Comparison of ENCODE assay signal across 14 mouse cellular contexts in the genomic region with DNA sequence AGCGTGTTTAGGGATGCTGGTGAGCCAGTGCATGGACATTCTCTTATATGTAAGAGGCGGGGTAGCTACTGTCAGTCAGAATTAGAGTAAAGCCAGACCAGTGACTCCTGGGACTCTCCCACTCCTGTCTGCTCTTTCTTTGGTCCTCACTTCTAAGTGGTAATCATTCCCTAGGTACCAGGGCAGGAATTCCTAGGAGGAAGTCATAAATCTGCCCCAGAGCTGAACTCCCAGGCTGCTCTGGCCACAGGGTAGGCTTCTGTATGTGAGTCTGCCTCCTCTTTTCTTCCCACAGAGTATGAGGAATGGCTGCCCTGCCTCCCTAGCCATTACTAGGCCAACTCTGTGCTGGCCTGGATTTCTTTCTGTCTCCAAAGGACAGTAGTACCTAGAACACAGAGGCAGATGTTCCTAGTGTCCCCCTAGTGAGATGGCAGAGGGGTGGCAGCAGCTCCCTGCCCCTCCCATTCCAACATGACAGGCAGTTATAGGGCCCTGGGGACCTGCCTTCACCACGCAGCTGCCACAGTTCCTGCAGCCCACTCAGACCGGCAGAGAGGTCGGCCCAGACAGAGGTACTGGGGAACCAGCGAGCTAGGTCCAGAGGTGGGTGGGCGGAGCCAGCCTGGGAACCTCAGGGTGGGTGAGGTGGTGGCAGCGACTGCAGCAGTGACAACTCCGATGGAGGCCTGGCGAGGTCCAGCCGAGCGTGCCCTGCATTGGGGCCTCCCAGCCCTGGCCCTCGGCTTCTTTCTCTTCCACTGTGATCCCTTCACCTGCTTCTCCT. TPM values are rescaled to one million over a fixed set of nuclear protein-coding genes. Genes with fewer than 3 reads are reported as not detected.
DNase-seq lines count a peak whose midpoint lies in the region; ATAC-seq lines count a peak whose summit lies in the region.
"Had no signal": no experiment of that assay in that cellular context is flagged by ENCODE, and none has a peak within 500 bp of the region (broad histone marks: within the 10 kb centered on the region; RNA-seq: fewer than 3 reads in every experiment).

No protein-coding gene starts in this region.

- no peaks in the 10 kb centered on the region for H3K9me3 ChIP-seq in hindbrain, embryonic 11.5 days (ENCODE audit: control insufficient read depth, low read length)
- no peaks in the 10 kb centered on the region for H3K9me3 ChIP-seq in hindbrain, embryonic 16.5 days (ENCODE audit: control insufficient read depth, low read length)
- H3K9me3 ChIP-seq in neural tube, embryonic 11.5 days (ENCODE audit: control insufficient read depth, low read length), result no peaks in the 10 kb centered on the region
- no peaks in the 10 kb centered on the region for H3K9me3 ChIP-seq in neural tube, embryonic 15.5 days (replicated peaks)
- H3K9me3 ChIP-seq in limb, embryonic 12.5 days, result no peaks in the 10 kb centered on the region
- H3K9me3 ChIP-seq: liver, embryonic 12.5 days had no signal

- H3K4me3 ChIP-seq in hindbrain, embryonic 11.5 days (ENCODE audit: low read depth, low read length), result no peak overlapping the region
- H3K4me3 ChIP-seq in hindbrain, embryonic 16.5 days (ENCODE audit: low read length), result no peak overlapping the region
- H3K4me3 ChIP-seq in neural tube, embryonic 11.5 days (ENCODE audit: low read depth, low read length), result no peak overlapping the region
- H3K4me3 ChIP-seq in neural tube, embryonic 15.5 days (replicated peaks), result no peak overlapping the region
- H3K4me3 ChIP-seq in limb, embryonic 12.5 days (replicated peaks), result no peak overlapping the region
- H3K4me3 ChIP-seq: liver, embryonic 12.5 days had no signal

- WGBS in hindbrain, embryonic 11.5 days, result 35% methylated on average over 13 of the region's 13 CpGs
- WGBS in hindbrain, embryonic 16.5 days, result 35% methylated on average over 12 of the region's 13 CpGs
- 27% methylated on average over 13 of the region's 13 CpGs for WGBS in neural tube, embryonic 11.5 days
- 41% methylated on average over 12 of the region's 13 CpGs for WGBS in neural tube, embryonic 15.5 days
- WGBS in limb, embryonic 12.5 days, result 19% methylated on average over 13 of the region's 13 CpGs

- H3K4me2 ChIP-seq in hindbrain, embryonic 11.5 days (replicated peaks; ENCODE audit: low read depth, low read length), result peak overlapping the region; percentile 17; the same call in 1 of the 2 replicates
- H3K4me2 ChIP-seq in hindbrain, embryonic 16.5 days (ENCODE audit: low read length), result no peak overlapping the region
- H3K4me2 ChIP-seq in neural tube, embryonic 11.5 days (ENCODE audit: low read depth), result no peak overlapping the region
- no peak overlapping the region for H3K4me2 ChIP-seq in neural tube, embryonic 15.5 days
- peak overlapping the region; percentile 35; the same call in 1 of the 2 replicates for H3K4me2 ChIP-seq in limb, embryonic 12.5 days
- H3K4me2 ChIP-seq: liver, embryonic 12.5 days had no signal

- no peaks in the 10 kb centered on the region for H3K27me3 ChIP-seq in hindbrain, embryonic 11.5 days (ENCODE audit: control insufficient read depth, insufficient read depth, low read length)
- H3K27me3 ChIP-seq in hindbrain, embryonic 16.5 days (replicated peaks; ENCODE audit: control insufficient read depth, insufficient read depth, low read length), result no peaks in the 10 kb centered on the region
- H3K27me3 ChIP-seq in neural tube, embryonic 11.5 days (ENCODE audit: control insufficient read depth, insufficient read depth, low read length), result 0 out of 2 replicates have a peak, but pooled peaks cover 2% of the 10 kb centered on the region
- 0 out of 2 replicates have a peak, but pooled peaks cover 5% of the 10 kb centered on the region for H3K27me3 ChIP-seq in neural tube, embryonic 15.5 days (replicated peaks)
- peaks cover 57% of the 10 kb centered on the region for H3K27me3 ChIP-seq in limb, embryonic 12.5 days

- H3K27ac ChIP-seq in hindbrain, embryonic 11.5 days (ENCODE audit: low read depth, low read length), result no peak overlapping the region
- no peak overlapping the region for H3K27ac ChIP-seq in hindbrain, embryonic 16.5 days (ENCODE audit: low read depth, low read length)
- no peak overlapping the region for H3K27ac ChIP-seq in neural tube, embryonic 11.5 days (ENCODE audit: low read depth, low read length)
- H3K27ac ChIP-seq in neural tube, embryonic 15.5 days (replicated peaks), result no peak overlapping the region
- no peak overlapping the region for H3K27ac ChIP-seq in limb, embryonic 12.5 days
- H3K27ac ChIP-seq: liver, embryonic 12.5 days; stomach, postnatal 0 days had no signal

- H3K4me1 ChIP-seq in hindbrain, embryonic 11.5 days (replicated peaks; ENCODE audit: control insufficient read depth, insufficient read depth, low read length), result peaks cover 19% of the 10 kb centered on the region; the same call in 1 of the 2 replicates
- peaks cover 4% of the 10 kb centered on the region for H3K4me1 ChIP-seq in hindbrain, embryonic 16.5 days (ENCODE audit: control insufficient read depth, insufficient read depth, low read depth, low read length)
- H3K4me1 ChIP-seq in neural tube, embryonic 11.5 days (ENCODE audit: control insufficient read depth, insufficient read depth, low read length), result peaks cover 31% of the 10 kb centered on the region
- peaks cover 43% of the 10 kb centered on the region for H3K4me1 ChIP-seq in neural tube, embryonic 15.5 days
- H3K4me1 ChIP-seq in limb, embryonic 12.5 days (replicated peaks), result peaks cover 56% of the 10 kb centered on the region

- intact Hi-C loops in gastrocnemius, postnatal 36 days (cut with DNase I), result no loop called here

- H3K36me3 ChIP-seq in hindbrain, embryonic 11.5 days (ENCODE audit: control insufficient read depth, insufficient read depth, low read length), result no peaks in the 10 kb centered on the region
- H3K36me3 ChIP-seq in hindbrain, embryonic 16.5 days (ENCODE audit: control insufficient read depth, insufficient read depth, low read length), result no peaks in the 10 kb centered on the region; the same call in 1 of the 2 replicates
- H3K36me3 ChIP-seq in neural tube, embryonic 11.5 days (ENCODE audit: control insufficient read depth, insufficient read depth, low read length), result no peaks in the 10 kb centered on the region
- H3K36me3 ChIP-seq in neural tube, embryonic 15.5 days, result peaks cover 10% of the 10 kb centered on the region; the same call in 1 of the 2 replicates
- H3K36me3 ChIP-seq in limb, embryonic 12.5 days, result no peaks in the 10 kb centered on the region
- H3K36me3 ChIP-seq: liver, embryonic 12.5 days had no signal

- ATAC-seq in hindbrain, embryonic 11.5 days (ENCODE audit: low FRiP score), result peak; percentile 25; the same call in 1 of the 2 replicates
- ATAC-seq in hindbrain, embryonic 16.5 days, result no peak
- ATAC-seq in neural tube, embryonic 11.5 days (ENCODE audit: insufficient read depth, low FRiP score, low TSS enrichment), result no peak
- ATAC-seq in neural tube, embryonic 15.5 days (ENCODE audit: low FRiP score), result no peak
- 0 out of 2 replicates have a peak, but pooled peaks have one; percentile 9 for ATAC-seq in limb, embryonic 12.5 days (ENCODE audit: insufficient number of reproducible peaks, insufficient read depth, low FRiP score, low TSS enrichment, low read depth)
- ATAC-seq: liver, embryonic 12.5 days had no signal

- H3K9ac ChIP-seq in hindbrain, embryonic 11.5 days (ENCODE audit: low read depth, low read length), result peak overlapping the region; percentile 34; the same call in 1 of the 2 replicates
- no peak overlapping the region; the same call in 1 of the 2 replicates for H3K9ac ChIP-seq in hindbrain, embryonic 16.5 days (ENCODE audit: low read depth, low read length)
- peak overlapping the region; percentile 47 for H3K9ac ChIP-seq in neural tube, embryonic 11.5 days (ENCODE audit: low read length)
- no peak overlapping the region for H3K9ac ChIP-seq in neural tube, embryonic 15.5 days (replicated peaks)
- peak overlapping the region; percentile 42; the same call in 1 of the 2 replicates for H3K9ac ChIP-seq in limb, embryonic 12.5 days (replicated peaks)
- H3K9ac ChIP-seq: liver, embryonic 12.5 days had no signal

- DNase-seq in hindbrain, embryonic 11.5 days (ENCODE audit: low spot score), result peak; percentile 27
- peak; percentile 19 for DNase-seq in neural tube, embryonic 11.5 days (ENCODE audit: low spot score)
- peak; percentile 55 for DNase-seq in yolk sac, embryonic 10.5 days (ENCODE audit: low spot score)
- DNase-seq in gastrocnemius, adult 18-20 months (ENCODE audit: low spot score), result no peak
- no peak for DNase-seq in gastrocnemius, postnatal 36 days
- DNase-seq: cerebellum, adult 18-20 months had no signal

RNA-seq across cellular contexts. Expression of a gene that starts 31.6 kb away (rescaled TPM):
- polyA plus RNA-seq in hindbrain, embryonic 11.5 days (2014; fragmentation: Nextera tagmentation; extraction: Ambion mirVana), result 0.59 and 0.69 TPM in 2 replicates
- 0.97 and 1.3 TPM in 2 replicates for polyA plus RNA-seq in hindbrain, embryonic 16.5 days (2015; fragmentation: Nextera tagmentation; extraction: Ambion mirVana)
- 0.55 and 0.56 TPM in 2 replicates for polyA plus RNA-seq in neural tube, embryonic 11.5 days (2014; fragmentation: Nextera tagmentation; extraction: Ambion mirVana)
- 1.1 and 1.3 TPM in 2 replicates for polyA plus RNA-seq in neural tube, embryonic 15.5 days (2015; fragmentation: Nextera tagmentation; extraction: Ambion mirVana)
- polyA plus RNA-seq in limb, embryonic 12.5 days (2016; fragmentation: Nextera tagmentation; extraction: Ambion mirVana), result 0.10 and 0.26 TPM in 2 replicates
- total RNA-seq in gastrocnemius, adult 18-20 months (2021), result under 1 TPM; 0.17 to 0.18 TPM
- under 1 TPM; 0.23 to 0.27 TPM for total RNA-seq in gastrocnemius, postnatal 36 days (2021)
- total RNA-seq: CH12.LX had no signal

RNA-seq across cellular contexts. Expression of a gene that starts 36.8 kb away (rescaled TPM):
- 2.1 and 2.4 TPM in 2 replicates for polyA plus RNA-seq in hindbrain, embryonic 11.5 days (2014; fragmentation: Nextera tagmentation; extraction: Ambion mirVana)
- polyA plus RNA-seq in hindbrain, embryonic 16.5 days (2015; fragmentation: Nextera tagmentation; extraction: Ambion mirVana), result 8.8 and 10.3 TPM in 2 replicates
- polyA plus RNA-seq in neural tube, embryonic 11.5 days (2014; fragmentation: Nextera tagmentation; extraction: Ambion mirVana), result 3.7 and 4.7 TPM in 2 replicates
- polyA plus RNA-seq in neural tube, embryonic 15.5 days (2015; fragmentation: Nextera tagmentation; extraction: Ambion mirVana), result 10.4 and 17.3 TPM in 2 replicates
- 0.33 and 0.84 TPM in 2 replicates for polyA plus RNA-seq in limb, embryonic 12.5 days (2016; fragmentation: Nextera tagmentation; extraction: Ambion mirVana)
- total RNA-seq in gastrocnemius, adult 18-20 months (2021), result 1 to 10 TPM; 1.5 TPM
- 1 to 10 TPM; 2.3 to 2.5 TPM for total RNA-seq in gastrocnemius, postnatal 36 days (2021)
- total RNA-seq: CH12.LX; neutrophil, adult 5-6 weeks had no signal

RNA-seq across cellular contexts. Expression of a gene that starts 57.1 kb away (rescaled TPM):
- 1.7 TPM in 2 replicates for polyA plus RNA-seq in hindbrain, embryonic 11.5 days (2014; fragmentation: Nextera tagmentation; extraction: Ambion mirVana)
- polyA plus RNA-seq in hindbrain, embryonic 16.5 days (2015; fragmentation: Nextera tagmentation; extraction: Ambion mirVana), result 2.4 and 2.7 TPM in 2 replicates
- polyA plus RNA-seq in neural tube, embryonic 11.5 days (2014; fragmentation: Nextera tagmentation; extraction: Ambion mirVana), result 0.17 TPM in 1 of 2 replicates, not detected in the other
- 0.79 and 1.2 TPM in 2 replicates for polyA plus RNA-seq in neural tube, embryonic 15.5 days (2015; fragmentation: Nextera tagmentation; extraction: Ambion mirVana)
- not detected in 2 replicates for polyA plus RNA-seq in limb, embryonic 12.5 days (2016; fragmentation: Nextera tagmentation; extraction: Ambion mirVana)
- under 1 TPM; 0.82 to 0.85 TPM for total RNA-seq in gastrocnemius, adult 18-20 months (2021)
- under 1 TPM; 0.46 to 0.49 TPM for total RNA-seq in gastrocnemius, postnatal 36 days (2021)
- total RNA-seq: CH12.LX had no signal
- polyA plus RNA-seq: heart, embryonic 14.5 days; liver, embryonic 12.5 days had no signal

Comparison
In these comparisons a context has a peak if more than half of its experiments do, and no peak if none do; other contexts are left out.
1. ATAC-seq: peak in hindbrain, embryonic 11.5 days (single experiment) and limb, embryonic 12.5 days (single experiment); none in hindbrain, embryonic 16.5 days (single experiment), neural tube, embryonic 11.5 days (single experiment) and neural tube, embryonic 15.5 days (single experiment).
2. H3K4me2 ChIP-seq: peak in hindbrain, embryonic 11.5 days (single experiment) and limb, embryonic 12.5 days (single experiment); none in hindbrain, embryonic 16.5 days (single experiment), neural tube, embryonic 11.5 days (single experiment) and neural tube, embryonic 15.5 days (single experiment).
3. H3K9ac ChIP-seq: peak in hindbrain, embryonic 11.5 days (single experiment), neural tube, embryonic 11.5 days (single experiment) and limb, embryonic 12.5 days (single experiment); none in hindbrain, embryonic 16.5 days (single experiment) and neural tube, embryonic 15.5 days (single experiment).
4. DNase-seq: peak in hindbrain, embryonic 11.5 days (single experiment), neural tube, embryonic 11.5 days (single experiment) and yolk sac, embryonic 10.5 days (single experiment); none in gastrocnemius, adult 18-20 months (single experiment) and gastrocnemius, postnatal 36 days (0 of 2).